Mouse (Mus musculus): ENCODE data around the gene Tesmin.

Tesmin gene

GRCm38 (mm10) chr19:3447348-3447747 lies 58.7 kb downstream of the Tesmin start:
- no peak for DNase-seq (ENCODE audit: low spot score)

- no peak for DNase-seq (ENCODE audit: low spot score)
Observed at GRCm38 (mm10) chr19:3449248-3449647, 60.6 kb downstream of the Tesmin start.

GRCm38 (mm10) chr19:3450714-3451113 lies 62.1 kb downstream of the Tesmin start:
- no peak for DNase-seq (ENCODE audit: low spot score)

- peak; percentile 71 for DNase-seq (ENCODE audit: low spot score)
Observed at GRCm38 (mm10) chr19:3451170-3451569, 62.5 kb downstream of the Tesmin start.

- DNase-seq (ENCODE audit: low spot score), result no peak
Observed at GRCm38 (mm10) chr19:3451649-3452048, 63.0 kb downstream of the Tesmin start.
